Mouse (Mus musculus): ENCODE results near the gene 6030408B16Rik.
"Not testable (repeated sequence)": the region's sequence is repeated elsewhere in the genome, so short reads cannot be mapped to it uniquely, and the experiment has no call there.

Gene 6030408B16Rik

DNA sequence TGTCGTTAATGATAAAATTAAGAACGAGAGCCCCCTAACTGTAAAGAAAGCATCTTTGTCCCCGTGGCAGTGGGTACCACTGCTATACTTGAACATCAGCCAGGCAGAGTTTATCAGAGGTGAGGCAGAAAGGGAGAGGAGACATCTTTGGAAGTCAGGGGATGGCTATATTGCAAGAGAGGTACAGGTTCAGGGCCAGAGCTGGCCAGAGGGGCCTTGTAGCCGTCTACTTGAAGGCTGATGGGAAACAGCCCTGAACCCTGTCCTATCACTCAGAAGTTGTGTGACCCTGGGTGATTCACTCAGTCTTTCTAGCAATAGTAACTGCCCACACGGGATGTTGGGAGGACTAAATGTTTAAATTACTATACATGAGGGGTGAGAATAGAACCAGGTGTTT is 28.1 kb downstream of the 6030408B16Rik start:
- DNase-seq (ENCODE audit: low spot score in 2 of 2) = no peak

- DNase-seq (ENCODE audit: low spot score in 2 of 2) = no peak
Measured at GRCm38 (mm10) chr15:101322106-101322505, 29.1 kb downstream of the 6030408B16Rik start.

GRCm38 (mm10) chr15:101322640-101323039 is 29.6 kb downstream of the 6030408B16Rik start:
- DNase-seq (ENCODE audit: low spot score in 2 of 2) = no peak

DNA sequence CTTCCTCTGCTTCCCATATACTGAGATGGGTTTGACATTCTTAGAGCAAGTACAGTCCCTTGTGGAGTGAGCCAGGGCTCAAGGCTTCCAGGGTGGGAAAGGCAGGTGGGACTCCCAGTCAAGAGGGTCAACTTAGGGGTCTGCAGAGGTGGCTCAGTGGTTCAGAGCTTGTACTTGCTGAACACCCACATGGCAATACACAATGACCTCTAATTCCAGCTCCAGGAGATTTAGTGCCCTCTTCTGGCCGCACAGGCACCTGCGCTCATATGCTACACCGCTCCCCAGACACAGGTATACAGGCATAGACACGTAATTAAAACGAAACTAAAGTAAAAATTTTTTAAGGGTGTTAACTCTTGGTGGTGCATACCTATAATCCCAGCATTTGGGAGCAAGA is 30.5 kb downstream of the 6030408B16Rik start:
- DNase-seq (ENCODE audit: low spot score in 2 of 2) = no peak

DNA sequence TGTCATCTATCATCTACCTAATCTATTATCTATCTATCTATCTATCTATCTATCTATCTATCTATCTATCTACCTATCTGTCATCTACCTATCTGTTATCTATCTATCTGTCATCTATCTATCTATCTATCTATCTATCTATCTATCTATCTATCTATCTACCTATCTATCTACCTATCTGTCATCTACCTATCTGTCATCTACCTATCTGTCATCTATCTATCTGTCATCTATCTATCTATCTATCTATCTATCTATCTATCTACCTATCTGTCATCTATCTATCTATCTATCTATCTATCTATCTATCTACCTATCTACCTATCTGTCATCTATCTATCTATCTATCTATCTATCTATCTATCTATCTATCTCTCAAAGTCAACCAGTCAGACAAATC is 31.4 kb downstream of the 6030408B16Rik start:
- DNase-seq (ENCODE audit: low spot score in 2 of 2) = not testable (repeated sequence)

DNA sequence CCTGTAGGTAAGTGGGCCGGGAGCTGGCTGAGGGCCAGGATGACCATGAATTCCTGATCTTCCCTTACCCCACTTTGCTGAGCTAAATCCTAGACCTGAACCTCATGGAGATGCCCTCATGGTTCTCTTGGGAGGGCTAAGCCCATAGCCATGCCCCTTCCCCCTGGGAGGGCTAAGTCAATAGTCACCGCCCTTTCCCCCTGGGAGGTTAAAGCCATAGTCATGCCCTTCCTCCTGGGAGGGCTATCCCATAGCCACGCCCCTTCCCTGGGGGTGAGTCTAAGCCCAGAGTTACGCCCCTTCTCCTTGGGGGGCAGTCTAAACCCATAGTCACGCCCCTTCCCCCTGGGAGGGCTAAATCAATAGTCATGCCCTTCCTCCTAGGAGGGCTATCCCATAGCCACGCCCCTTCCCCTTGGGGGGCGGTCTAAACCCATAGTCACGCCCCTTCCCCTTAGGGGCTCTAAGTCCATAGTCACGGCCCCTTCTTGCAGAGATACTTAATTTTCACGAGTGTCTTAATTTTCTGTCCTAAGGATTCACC is 33.1 kb downstream of the 6030408B16Rik start:
- DNase-seq (ENCODE audit: low spot score in 2 of 2) = no peak

DNA sequence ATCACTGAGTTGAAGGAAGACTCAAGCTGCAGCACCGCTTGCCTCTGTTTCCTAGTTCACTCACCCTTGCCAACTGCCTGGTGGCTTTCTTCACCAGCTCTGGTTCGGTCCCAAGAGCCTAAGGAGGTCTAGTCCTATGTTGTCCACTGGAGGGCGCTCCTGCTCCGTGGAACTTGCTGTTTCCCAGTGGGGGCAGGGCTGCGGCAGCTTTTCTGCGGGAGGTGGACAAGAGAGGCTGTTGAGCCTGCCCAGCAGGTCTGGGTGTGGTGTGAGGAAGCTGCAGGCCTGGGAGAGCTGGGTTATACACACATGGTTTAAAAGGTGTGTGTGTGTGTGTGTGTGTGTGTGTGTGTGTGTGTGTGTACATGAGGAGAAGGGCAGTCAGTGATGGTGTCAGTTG is 34.3 kb downstream of the 6030408B16Rik start:
- peak; percentile 95 for DNase-seq (ENCODE audit: low spot score in 2 of 2)

DNA sequence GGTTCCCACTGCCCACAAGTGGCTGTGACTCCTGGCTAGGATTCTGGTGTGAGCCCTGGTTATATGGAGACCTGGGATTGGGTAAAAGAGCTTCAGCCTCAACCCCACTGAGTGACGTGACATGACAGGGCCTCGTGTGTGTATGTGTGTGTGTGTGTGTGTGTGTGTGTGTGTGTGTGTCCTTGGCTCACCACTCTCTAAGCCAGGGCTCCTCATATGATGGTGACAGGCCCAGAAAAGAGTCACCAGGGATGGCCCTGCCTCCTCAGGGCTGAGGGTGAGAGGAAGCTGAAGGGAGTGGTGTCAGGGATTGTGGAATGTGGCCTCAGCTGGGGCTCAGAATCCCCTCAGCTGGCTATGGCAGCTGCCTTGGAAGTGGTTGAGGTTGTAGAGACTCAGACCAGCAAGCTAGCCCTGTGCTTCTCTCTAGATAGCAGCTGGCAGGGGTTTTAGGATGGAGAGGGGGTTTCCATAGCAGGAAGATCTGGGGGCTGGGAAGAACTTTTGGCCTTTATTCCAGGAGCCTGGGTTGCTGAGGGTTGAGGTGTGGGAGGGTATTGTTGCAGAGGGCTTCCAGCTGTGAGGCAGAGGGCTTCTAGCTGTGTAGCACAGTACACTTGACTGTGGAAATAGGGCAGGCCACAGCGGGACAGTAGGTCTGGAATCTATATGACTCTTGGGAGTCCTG is 36.0 kb downstream of the 6030408B16Rik start:
- DNase-seq (ENCODE audit: low spot score in 2 of 2) = no peak

- DNase-seq (ENCODE audit: low spot score in 2 of 2) = no peak
Measured at GRCm38 (mm10) chr15:101329564-101329892, 36.5 kb downstream of the 6030408B16Rik start.

DNA sequence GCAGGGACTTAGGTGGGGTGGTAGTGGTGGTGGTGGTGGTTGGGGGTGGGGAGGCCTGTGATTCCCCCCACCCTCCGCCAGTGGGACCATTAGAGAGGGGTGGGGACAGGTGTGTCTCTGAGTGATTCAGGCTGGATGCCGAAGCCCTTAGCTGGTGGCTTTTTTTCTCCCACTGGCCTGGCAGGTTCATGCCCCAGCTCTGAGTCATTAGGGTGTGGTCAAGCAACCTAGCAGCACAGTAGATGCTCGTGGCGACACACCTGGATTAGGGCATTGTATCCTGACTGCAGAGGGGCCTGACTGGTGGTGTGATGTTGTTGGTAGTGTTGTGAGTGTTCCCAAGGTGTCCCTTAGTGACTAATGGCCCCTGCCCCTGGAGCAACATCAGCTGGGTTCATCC is 38.1 kb downstream of the 6030408B16Rik start:
- peak; percentile 69 to 71 for DNase-seq (ENCODE audit: low spot score in 2 of 2)

DNA sequence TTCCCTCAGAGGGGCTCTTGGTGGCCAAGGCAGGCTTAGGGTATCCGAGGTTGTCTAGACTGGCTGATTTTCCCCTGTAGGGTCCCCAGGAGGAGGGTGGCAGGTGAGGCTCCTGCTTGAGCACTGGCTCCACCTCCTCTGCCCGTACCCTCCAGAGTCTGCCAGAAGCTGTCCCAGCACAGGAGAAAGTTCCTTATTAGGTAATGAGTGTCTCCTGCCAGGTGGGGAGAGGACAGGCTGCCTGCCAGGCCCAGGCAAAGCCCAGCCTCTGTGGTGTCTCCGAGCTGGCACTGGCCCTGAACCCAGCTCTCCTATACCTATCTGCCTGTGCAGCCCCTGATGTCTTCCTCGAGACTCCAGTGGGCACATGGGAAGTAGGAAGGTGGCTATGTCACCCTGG is 39.4 kb downstream of the 6030408B16Rik start:
- DNase-seq (ENCODE audit: low spot score in 2 of 2) = peak in 1 of 2 experiments; percentile 37

GRCm38 (mm10) chr15:101333165-101333564 is 40.2 kb downstream of the 6030408B16Rik start:
- no peak for DNase-seq (ENCODE audit: low spot score in 2 of 2)

DNA sequence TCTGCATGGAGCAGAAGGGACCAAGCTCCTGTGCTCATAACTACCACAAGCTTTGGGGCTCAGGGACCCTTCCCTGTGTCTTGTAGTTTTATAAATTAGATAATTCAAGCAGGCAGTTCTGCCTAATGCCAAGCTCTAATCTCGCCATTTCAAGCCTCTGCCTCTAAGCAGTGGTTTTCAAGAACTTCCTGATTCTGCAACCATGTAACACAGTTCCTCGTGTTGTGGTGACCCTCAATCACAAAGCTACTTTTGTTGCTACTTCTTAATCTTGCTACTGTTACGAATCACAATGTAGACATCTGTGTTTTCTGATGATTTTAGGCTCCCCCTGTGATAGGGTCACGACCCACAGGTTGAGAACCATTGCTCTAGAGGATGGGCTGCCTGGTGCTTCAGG is 40.6 kb downstream of the 6030408B16Rik start:
- no peak for DNase-seq (ENCODE audit: low spot score in 2 of 2)

DNA sequence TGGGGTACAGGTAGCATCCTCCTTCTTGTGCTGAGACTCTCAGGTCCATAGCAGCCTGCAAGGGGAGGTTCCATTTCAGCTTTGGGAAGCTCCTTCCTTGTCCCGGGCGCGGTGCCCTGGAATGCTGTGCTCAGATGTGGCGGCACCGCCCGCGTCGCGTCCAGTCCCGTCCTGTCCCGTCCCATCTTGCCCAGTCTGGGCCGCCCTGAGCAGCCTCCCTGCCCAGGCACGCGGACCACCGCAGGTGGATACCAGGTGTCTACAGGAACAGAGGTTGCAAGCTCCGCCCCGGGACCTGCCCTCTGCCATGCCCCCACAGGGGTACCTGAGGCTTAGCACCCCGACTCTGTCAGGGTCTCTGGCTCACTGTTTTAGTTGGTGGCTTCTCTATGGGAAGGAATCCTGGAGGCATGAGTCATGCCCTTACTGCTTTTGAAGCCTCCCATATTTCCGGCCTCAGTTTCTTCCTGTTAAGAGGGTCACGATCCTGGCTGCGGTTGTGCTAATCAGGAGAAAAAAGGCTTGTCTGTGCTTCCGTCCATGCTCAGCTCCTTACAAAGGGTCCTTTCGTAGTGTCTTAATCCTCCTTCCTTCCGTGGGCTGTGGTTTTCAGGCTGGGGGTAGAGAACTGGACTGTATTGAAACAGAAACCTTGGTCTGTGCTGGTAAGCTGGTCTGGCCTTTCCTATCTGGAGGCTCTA is 43.6 kb downstream of the 6030408B16Rik start:
- DNase-seq (ENCODE audit: low spot score in 2 of 2) = peak; percentile 80 to 84

- DNase-seq (ENCODE audit: low spot score in 2 of 2) = peak; percentile 47 to 66
Measured at GRCm38 (mm10) chr15:101338359-101338758, 45.3 kb downstream of the 6030408B16Rik start.

GRCm38 (mm10) chr15:101339537-101339936 is 46.5 kb downstream of the 6030408B16Rik start:
- DNase-seq (ENCODE audit: low spot score in 2 of 2) = peak; percentile 86 to 91

DNA sequence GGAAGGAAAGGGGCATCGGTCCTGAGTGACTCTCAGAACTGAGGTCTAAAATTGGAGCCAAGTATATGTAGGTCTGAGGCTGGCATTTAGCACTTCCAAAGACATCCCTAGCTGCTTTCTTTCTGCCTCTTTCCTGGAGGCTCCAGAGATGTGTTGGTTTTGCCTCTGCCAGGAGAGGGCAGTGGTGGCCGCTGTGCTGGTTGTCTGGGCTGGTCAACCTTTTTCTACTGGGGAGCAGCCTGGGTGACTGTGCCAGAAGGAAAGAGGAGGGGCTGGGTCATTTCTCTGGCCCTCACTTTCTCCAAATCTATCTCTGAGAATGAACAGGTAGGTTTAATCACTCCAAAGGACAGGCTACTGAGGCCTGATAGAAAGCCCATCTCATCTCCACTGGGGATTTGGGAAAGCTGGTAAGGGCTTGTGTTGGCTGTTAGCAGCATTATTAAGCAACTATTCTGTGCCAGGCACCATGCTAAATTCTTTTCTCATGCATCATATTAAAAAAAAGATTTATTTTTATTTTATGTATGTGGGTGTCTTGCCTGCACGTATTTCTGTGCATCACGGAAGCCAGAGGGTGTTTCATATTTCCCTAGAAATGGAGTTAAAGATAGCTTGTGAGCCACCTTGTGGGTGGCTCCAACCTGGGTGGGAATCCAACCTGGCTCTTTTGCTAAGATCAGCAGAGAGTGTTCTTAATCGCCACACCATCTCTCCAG is 48.9 kb downstream of the 6030408B16Rik start:
- peak; percentile 61 to 73 for DNase-seq (ENCODE audit: low spot score in 2 of 2)
